Mouse (Mus musculus) lung, adult 18-20 months (tissue): ENCODE results near the gene Bcl2a1a.
"Not testable (repeated sequence)": the region's sequence is repeated elsewhere in the genome, so short reads cannot be mapped to it uniquely, and the experiment has no call there.

ENCODE experiments used
- DNase-seq, 2 experiments: peaks; one replicate each; pipeline ENCODE4 v3.0.0; 2022; ENCODE audit warnings: mixed read lengths in 2 of 2

Bcl2a1a gene

GRCm38 (mm10) chr9:88956670-88957153 lies at the start of gene Bcl2a1a:
TSS of gene Bcl2a1a (plus strand) at chr9:88956900.
- DNase-seq, result peak; percentile 59 to 66

GRCm38 (mm10) chr9:88916576-88916975 lies 40.1 kb upstream of the Bcl2a1a start:
- DNase-seq, result not testable (repeated sequence)

- DNase-seq, result peak; percentile 9 to 25
These were observed 18.4 kb upstream of the Bcl2a1a start for GRCm38 (mm10) chr9:88938312-88938711.

GRCm38 (mm10) chr9:88951466-88951865 lies 5.2 kb upstream of the Bcl2a1a start:
- not testable (repeated sequence) for DNase-seq

- DNase-seq, result peak; percentile 18 to 39
These were observed 3.5 kb upstream of the Bcl2a1a start for GRCm38 (mm10) chr9:88953151-88953550.

GRCm38 (mm10) chr9:88955224-88955623 lies 1.5 kb upstream of the Bcl2a1a start:
- peak; percentile 48 to 72 for DNase-seq

GRCm38 (mm10) chr9:88956035-88956434 lies 665 bp upstream of the Bcl2a1a start:
- DNase-seq, result not testable (repeated sequence)

GRCm38 (mm10) chr9:88958891-88959290 lies 2.2 kb downstream of the Bcl2a1a start:
- DNase-seq, result no peak

- not testable (repeated sequence) for DNase-seq
These were observed 3.3 kb downstream of the Bcl2a1a start for GRCm38 (mm10) chr9:88959981-88960380.

GRCm38 (mm10) chr9:88966462-88966861 lies 9.8 kb downstream of the Bcl2a1a start:
- not testable (repeated sequence) for DNase-seq

GRCm38 (mm10) chr9:88969502-88969901 lies 12.8 kb downstream of the Bcl2a1a start:
- not testable (repeated sequence) for DNase-seq

GRCm38 (mm10) chr9:88976875-88977274 lies 20.2 kb downstream of the Bcl2a1a start:
- DNase-seq, result not testable (repeated sequence)

GRCm38 (mm10) chr9:88979781-88980180 lies 23.1 kb downstream of the Bcl2a1a start:
- DNase-seq, result not testable (repeated sequence)

GRCm38 (mm10) chr9:89001541-89001940 lies 44.8 kb downstream of the Bcl2a1a start:
- DNase-seq, result not testable (repeated sequence)
